Mouse (Mus musculus): ENCODE measurements around the gene Pla1a. TPM values are rescaled to one million over a fixed set of nuclear protein-coding genes. Genes with fewer than 3 reads are reported as not detected.

Gene Pla1a
- total RNA-seq, 4 experiments from 2014 or later: 12.0 to 56.7 (median 30.9) TPM

DNA sequence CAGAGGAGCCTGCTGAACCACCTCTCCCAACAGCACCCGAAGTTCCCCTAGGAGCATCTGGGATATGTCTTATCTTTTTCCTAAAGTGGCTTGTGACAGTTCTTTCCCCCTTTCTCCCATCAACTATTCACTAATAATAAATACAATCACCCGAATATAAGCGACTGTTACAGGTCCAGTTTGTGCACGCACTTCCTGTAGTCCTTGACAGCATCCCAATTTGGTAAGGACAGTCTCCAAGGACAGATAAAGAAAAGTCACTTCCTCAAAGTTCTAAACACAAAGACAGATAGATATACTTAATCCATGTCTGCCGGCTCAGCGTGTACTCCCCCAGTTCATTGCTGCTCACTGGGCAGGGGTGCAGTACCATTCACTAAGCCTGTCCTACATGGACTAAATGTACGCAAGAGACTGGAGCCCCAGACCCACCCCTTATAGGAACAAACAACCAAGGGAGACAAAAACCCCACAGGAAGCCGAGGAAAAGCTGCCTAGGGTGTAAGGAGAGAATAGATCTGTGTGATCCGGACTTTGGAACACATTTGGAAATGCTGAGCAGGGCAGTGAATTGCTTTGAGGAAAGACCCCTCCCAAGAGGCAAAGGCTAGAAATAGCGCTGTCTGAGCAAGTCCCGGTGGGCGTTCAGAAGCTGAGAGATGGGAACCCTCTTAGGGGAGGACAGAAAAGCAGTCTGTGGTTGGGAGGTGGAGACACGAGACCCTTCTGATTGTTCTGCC, 1.3 kb downstream of the Pla1a start:
- DNase-seq: no peak

DNA sequence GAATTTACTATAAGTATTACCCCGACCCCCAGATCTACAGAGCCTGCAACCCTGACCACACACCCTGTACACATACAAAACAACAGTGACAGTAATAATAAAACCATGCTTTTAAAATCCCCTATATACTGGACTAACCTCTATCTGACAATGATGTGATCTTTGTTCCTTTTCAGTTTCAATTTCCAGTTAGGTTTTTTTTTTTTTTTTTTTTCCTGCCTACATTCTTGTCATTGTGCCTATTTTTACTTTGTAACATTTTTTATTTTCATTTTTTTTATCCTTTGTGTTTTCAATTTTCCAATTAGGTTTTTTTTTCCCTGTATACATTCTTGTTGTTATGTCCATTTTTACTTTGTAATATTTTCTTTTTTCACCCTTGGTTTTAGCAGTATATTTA, 7.1 kb downstream of the Pla1a start:
- DNase-seq: no peak

DNA sequence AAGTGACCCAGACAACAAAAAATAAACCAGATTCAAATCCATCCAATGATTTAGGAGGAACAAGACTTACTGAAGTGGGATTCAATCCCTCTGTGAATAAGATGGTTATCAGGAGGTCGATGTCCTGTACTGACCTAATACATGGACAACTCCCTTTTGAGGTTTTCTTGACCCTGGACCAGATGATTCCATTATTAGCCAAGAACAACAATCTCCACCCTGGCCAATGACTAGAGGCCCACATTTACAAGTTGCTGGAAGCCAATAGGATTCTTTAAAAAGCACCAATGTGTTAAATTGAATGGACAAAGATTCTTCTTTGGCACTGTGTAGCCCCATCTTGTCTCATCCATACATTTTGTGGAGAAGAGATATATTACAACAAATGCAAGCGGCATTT, 7.6 kb downstream of the Pla1a start:
- DNase-seq: no peak

DNA sequence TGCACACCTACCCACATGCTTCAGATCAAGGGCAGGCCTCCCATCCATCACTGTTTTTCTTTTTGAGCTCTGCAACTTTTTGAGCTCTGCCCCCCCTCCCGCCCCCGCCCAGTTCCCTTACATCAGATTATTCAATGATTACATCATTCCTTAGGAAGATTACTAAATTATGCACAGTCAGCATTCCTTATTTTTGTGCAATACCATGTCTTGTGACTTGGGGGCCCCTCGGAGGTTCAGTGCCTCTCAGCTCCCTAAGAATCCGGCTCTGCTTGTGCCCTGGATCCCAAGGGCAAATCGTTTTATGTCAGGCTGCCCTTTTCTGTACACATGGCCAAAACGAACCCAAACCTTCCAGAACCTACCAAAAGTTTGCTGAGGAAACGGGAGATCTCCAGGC, 18.0 kb downstream of the Pla1a start:
- no peak for DNase-seq

DNA sequence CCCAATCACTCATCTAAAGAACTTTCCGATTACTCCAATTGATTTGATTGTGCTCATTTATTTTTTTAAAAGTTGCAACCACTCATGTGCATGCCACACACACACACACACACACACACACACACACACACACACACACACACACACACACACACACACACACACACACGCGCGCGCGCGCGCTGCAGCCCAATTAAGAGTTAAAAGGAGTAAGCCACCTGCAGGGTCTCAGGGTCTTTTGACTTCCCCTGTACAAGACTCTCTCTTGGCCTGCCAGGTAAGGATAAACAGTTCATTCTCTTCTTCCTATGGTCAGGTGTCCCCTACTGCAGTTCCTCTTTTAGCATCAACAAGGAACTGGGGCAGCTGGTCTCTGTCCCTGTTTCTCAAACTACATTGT, 24.5 kb downstream of the Pla1a start:
- DNase-seq: no peak

DNA sequence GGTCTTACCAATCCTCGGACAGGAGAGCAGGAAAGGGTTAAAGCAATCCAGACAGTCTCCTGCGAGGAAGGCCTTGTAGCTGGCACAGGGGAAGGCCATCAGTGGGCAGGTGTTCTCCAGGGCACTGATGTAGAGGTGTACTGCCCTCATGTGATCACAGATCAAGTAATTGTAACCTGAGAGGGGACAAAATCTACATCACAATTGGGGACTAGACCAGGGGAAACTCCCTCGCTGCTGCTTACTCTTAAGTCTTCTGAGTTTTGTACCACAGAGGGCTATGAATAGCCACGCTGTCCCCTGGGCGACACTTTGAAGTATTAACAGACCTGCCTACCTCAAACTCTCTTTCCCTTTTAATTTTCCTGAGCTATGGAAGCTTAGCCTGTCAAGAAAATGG, 25.4 kb downstream of the Pla1a start:
- no peak for DNase-seq

DNA sequence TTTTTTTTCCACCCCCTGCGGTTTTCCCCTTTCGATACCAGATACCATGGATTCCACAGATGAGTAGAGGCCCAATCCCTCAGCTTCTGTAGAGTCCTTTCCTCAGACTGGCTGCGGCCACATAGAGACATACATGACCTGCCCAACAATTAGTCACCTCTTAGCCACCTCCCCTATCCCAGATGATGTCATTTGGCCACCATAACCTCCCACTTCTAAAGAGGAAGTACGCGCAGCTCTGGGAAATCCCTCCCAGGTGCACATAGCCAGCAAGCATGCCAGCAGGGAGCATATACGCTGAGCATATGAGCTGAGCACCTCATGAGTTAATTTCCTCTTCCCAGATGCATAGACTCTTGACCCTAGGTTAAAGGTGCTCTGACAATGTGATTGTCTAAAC, 26.2 kb downstream of the Pla1a start:
- DNase-seq: no peak

DNA sequence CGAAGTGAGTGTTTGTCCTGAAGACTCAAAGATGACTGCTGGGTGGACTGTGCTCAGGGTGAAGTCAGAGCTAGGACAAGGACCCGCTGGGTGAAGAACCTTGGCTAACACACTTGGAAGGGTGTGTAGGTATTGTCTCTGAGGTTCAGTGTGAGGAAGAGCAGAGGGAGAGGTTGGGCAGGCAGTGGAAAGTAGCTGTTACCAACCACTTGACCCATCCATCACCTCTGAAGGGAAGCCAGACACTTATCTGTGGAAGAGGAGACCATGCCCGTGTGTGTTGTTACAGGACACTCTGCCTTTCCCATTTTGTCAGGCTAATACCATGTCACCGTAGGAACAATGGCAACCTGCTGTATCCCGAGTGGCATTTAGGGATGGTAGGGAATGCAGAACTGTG, 26.7 kb downstream of the Pla1a start:
- no peak for DNase-seq

DNA sequence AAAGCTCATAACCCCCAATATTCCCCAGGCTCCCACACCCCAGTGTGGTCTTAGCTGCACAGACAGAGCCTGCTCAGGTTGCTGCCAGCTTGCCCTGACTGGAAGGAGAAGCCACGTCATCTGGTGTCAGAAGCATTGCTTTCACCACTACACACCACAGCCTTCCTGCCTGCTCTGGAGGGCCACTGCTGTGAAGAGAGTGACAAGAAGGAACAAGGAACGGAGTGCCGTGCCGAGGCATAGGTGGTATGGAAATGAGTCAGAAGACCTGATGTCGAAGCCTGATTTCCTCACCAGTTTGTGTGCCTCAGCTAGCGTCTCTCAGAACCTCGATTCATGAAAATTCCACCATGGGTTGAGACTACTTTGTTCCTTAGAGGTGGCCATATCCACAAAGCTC, 29.3 kb downstream of the Pla1a start:
- no peak for DNase-seq

DNA sequence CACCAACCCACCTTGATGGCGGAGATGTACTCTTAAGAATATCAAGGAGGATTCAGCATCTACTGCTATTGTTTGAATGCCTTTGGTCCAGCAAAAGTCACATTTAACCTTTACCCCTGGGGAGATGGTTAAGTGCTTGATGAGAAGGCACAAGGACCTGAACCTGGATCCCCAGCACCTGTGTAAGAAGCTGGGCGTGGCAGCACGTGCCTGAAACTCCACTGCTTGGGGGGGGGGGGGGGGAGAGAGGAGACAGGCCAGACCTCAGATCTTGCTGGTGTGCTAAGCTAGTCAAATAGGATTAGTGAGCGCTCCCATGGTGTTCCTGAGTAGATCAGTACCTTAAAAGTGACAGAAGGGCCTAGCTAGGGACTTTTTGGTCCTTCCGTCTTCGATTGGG, 31.5 kb downstream of the Pla1a start:
- no peak for DNase-seq

DNA sequence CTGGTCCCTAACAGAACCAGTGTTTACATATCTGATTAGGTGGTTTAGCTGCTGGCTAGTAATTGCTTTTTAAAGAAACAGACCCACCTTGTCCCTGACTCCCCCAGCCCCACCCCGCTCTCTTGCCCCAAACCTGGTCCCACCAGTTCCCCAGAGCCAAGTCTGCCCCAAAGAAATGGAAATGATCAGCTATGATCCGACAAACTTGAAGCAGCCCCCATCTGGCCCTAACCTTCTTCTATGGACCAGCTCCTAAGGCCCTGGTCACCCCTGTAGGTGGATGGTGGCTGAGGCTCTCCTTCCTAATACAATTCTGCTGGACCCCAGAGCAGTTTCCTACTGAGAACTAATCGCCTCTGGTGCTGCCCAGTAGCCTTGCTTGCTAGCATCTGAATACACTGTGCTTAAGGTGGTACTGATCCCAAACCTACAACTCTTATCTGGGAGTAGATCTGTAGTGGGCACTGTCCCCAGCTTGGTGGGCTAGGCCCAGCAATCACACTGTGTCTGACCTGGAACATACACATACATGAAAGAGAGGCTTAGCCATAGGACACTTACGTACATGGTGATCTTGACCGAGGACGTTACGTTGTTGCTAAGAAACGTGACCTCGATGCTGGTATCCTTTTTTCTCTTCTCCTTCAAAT, 32.5 kb downstream of the Pla1a start:
- DNase-seq: no peak

DNA sequence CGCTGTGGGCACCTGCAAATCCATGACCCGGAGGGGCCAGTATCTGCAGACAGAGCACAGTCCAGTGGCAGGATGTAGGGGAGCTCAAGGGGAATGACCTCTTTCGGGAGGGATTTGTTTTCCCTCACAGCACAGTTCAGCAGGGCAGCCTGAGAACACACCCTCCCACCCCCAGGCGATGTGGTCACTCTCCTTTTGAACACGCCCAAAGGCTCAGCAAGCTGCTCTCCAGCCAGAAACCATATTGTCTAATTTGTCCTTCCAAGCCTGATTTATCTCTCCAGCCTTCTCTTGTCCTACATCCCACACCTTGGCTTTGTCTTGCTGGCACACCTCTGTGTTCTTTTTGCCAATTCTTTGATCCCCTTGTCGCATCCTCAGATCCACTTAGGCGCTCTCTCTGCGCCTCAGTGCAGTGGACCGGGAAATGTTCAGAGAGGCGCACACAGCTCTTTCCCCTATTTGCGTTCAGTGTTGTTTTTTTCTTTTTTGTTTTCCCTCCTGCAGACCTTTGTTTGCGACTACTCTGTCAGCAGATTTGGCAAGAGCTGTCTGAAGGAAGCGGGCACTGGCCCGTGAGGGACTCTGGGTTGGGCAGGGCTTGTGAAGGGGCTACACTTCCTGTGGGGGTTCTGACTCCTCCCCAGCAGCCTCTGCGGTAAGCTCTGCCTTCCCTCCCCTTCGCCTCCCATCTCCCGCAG, 33.3 kb downstream of the Pla1a start:
- DNase-seq: peak; percentile 74

DNA sequence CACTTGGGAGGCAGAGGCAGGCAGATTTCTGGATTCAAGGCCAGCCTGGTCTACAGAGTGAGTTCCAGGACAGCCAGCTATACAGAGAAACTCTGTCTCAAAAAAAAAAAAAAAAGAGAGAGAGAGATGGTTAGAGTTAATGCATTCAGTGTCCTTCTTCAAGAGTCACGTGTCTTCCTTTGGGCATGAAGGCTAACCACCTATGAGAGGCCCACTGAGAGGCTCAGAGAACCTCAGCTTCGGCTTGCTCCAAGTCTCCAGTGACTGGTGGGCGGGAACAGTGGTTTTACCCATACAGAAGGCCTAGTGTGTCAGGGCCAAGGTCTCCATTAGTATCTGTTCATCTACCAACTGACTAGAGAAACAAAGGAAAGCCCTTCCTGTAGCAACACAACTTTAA, 33.9 kb downstream of the Pla1a start:
- no peak for DNase-seq

DNA sequence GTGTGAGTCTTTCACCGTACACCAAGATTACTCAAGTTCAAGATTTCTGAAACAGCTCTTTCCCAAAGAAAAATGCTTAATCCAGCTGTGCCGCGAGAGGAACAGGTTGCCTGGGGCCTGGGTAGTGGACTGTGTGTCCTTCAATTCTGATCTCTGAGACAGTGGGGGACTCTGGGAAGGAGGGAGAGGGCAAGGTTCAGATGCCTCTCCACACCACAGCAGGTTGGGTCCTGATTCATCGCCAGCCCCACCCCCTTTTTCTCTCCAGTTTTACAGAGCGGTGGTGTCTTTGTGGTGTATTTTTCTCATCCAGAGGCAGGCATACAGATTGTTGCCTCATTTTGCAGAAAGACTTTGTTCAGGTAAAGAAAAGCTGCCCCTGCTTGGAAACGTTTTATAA, 34.7 kb downstream of the Pla1a start:
- DNase-seq: no peak

DNA sequence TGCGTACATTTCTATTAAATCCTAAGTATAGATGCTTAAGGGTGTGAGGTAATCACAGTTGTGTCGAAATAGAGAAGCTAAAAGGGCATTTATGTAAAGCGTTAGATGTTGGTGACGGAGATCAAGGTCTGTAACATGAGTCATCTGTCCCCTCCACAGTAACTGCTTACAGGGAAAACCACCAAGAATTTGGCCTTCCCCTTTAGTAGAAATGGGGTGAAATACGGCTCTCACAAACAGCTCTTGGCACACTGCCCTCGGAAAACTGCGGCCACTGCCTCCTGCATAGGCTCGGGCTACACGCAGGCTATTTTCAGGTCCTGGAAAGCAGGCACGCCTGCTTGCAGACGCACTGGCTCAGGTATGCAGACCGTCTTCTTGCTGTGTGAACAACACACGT, 36.8 kb downstream of the Pla1a start:
- DNase-seq: peak; percentile 94

DNA sequence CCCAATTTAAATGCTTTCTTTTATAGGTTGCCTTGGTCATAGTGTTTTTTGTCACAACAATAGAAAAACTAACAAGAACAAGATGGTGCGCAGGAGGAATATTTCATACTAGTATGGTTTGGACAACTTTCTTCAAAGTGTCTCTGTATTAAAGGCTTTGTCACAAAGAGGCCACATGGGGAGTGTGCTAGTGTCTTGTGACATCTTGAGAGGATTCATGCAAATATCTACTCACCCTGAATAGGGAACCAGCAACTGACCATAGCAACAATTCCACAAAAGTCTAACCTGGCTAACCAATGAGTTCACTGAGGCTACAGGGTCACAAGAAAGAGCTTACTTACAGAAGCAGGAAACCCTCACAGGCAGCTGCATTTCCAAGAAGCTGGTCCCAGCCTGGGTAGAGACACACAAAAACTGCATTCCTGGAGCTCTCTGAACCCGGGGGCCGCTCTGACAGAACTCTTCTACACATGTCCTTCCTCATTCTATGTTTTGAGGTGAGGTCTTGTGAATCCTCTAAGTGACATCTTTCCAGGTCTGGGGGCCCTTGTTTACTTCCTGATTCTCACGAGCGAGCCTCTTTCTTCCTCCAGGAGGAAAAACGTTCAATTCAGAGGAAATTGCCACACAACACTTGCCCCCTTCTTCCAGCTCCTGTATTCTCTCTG, 37.8 kb downstream of the Pla1a start:
- no peak for DNase-seq

DNA sequence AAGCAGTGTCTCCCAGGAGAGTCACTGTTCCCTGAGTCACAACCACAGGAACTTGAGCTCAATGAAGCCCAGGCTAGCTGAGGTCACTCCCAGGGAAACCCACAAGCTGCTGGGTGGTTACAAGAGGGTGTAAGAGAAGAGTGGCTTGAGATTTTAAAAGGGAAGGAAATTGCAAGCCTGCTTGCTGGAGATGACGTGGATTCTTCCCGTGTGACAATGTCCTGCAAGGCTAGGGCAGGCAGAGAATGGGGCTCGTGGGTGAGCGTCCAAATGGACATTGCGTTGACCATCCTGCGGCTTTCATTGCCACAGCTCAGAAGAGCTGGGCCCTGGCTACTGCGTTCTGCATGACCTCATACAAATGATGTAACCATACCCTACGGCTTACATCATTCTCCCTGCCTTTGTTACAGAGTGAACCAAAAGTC, 38.7 kb downstream of the Pla1a start:
- no peak for DNase-seq

DNA sequence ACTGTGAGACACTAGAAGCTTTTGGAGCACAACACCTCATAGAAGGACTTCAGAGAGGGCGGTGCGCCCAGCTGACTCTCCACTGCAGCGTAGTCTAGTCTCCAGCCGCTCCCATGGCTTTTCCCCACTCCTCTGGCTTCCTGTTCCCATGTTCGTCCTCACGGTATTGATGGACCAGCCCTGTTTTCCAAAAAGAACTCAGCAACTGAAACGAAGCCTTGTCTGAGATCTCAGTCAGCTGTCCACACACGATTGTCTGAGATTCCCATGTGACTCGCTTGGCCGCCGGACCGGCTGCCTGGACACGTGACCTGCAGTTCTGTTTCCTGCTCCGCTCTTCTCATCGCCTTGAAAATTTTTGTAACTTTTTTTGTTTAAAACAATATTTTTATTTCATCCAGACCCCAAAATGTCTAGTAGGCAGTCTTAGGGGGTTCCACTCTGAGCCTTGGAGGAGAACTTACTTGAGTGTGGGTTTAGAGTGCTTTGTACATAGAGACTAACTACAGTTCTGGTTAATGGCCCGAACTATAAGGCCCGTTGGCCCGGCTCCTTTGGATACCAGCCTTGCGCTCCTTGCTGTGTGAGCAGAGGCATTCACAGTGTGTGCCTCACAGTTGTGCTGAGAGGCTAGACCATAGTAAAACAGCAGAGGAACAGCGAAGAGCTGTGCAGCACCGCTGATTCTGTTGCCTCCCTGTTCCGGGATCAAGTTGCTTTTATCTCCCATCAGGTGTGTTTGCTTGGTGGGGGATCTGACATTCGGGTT, 40.6 kb downstream of the Pla1a start:
- DNase-seq: no peak

DNA sequence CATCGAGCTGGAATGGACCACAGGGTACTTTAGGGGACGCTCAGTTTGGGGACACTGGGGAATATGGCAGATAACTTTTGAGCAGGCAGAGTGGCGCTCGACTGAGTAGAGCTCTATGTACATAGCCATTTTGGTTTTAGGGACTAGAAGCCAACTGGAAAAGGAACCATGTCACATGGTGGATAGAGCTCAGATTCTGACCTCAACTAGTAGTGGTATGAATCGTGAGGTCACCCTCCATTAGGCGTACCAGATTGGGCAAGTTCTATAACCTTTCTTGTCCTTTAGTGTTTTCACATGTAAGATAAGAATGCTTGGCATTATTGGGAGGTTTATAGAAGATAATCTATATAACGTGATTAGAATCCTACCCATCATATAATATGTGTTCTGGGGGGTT, 42.6 kb downstream of the Pla1a start:
- no peak for DNase-seq

DNA sequence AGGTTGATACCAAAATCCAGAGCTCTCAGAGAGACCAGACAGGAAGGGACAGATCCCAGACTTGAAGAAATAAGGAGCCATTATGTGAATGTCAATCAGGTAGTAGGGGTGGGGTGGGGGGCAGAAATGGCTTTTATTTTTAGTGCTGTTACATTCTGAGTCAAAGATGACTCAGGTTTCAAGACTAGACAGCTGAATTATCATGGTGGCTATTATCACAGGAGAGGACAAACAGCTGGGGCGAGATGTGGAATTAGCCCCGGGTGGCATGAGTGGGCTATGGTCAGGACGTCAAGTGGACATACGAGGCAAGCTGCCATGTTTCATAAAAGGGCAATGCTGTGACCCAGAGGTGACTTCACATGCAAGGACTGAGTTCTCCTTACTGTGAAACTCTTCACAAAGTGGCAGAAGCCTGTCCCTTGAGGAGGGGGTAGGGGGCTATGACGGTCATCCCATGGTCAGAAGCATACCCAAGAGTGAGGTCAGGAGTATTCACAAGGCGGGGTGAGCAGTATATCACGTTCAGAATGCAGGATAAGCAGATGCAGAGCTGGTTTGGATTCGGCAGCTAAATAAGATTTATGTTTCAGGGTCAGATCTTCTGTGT, 43.6 kb downstream of the Pla1a start:
- DNase-seq: no peak

DNA sequence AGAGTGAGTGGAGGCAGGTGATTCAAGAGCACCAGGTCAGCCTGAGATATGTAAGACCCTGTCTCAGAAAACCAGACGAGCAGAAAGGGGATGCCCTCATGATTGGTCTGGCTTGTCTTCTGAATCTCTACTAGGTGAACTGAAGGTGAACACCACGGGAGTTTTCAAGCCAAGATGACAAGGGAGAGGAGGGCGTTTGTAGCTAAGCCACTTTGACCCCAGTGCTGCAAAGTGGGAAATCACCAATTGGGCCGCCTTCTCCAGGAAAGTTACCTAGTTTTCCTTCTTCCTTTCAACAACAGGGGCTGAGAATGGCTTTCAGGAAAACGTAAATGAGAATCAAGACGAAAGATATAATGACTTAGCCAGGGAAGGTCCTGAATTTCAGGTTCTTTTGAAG, 44.2 kb downstream of the Pla1a start:
- no peak for DNase-seq

DNA sequence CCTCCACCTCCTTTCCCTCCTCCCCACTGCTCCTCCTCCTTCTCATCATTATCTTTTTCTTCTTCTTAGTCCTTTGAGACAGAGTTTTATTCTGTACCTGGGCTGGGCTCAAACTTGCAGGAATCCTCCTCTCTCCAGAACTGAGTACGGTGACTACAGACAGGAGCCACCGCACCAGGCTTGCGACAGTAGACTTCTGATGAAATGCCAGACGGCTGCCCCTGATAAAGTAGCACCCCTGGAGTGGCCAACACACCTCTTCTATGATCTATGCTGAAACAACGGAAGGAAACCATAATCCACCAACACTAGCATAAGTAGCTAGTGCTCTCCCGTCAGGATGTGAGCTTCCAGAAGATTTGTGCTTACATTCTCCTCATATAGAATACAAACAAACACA, 45.6 kb downstream of the Pla1a start:
- no peak for DNase-seq

Data from adrenal gland, adult 8-10 months (tissue).